ENCODE assay signal across 9 mouse cellular contexts in the genomic region with DNA sequence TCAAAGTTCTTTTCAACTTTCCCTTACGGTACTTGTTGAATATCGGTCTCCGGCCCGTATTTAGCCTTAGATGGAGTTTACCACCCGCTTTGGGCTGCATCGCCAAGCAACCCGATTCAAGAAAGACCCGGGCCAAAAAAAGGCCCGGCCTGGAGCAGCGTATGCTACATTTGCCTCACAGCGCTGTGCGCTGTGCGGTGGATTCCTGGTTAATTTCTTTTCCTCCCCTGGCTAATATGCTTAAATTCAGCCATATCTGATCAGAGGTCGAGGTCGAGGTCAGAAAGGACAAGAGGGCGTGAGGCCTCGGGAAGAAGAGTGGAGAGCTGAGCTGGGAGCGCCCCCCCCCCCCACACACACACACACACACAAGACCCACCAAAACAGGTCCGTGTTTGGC. TPM values are rescaled to one million over a fixed set of nuclear protein-coding genes. Genes with fewer than 3 reads are reported as not detected.
DNase-seq lines count a peak whose midpoint lies in the region; ATAC-seq and TF ChIP-seq lines count a peak whose summit lies in the region.
"Had no signal": no experiment of that assay in that cellular context is flagged by ENCODE, and none has a peak within 500 bp of the region (broad histone marks: within the 10 kb centered on the region; RNA-seq: fewer than 3 reads in every experiment).

No protein-coding gene starts in this region.

- TF ChIP-seq POLR2A in kidney, adult 2 months (IDR thresholded peaks at IDR 0.05; ENCODE audit: low read depth, low read length): no peak
- no peak for TF ChIP-seq POLR2A in thymus, adult 2 months (IDR thresholded peaks at IDR 0.05; ENCODE audit: control insufficient read depth, extremely low read depth, insufficient read depth, low read length, poor library complexity)

- H3K9me3 ChIP-seq in kidney, postnatal 0 days (replicated peaks; ENCODE audit: low read length): no peaks in the 10 kb centered on the region
- H3K9me3 ChIP-seq: embryonic facial prominence, embryonic 12.5 days had no signal

- no peak overlapping the region for H3K27ac ChIP-seq in kidney, postnatal 0 days
- no peak overlapping the region for H3K27ac ChIP-seq in kidney, adult 2 months (ENCODE audit: insufficient read depth, low read depth, low read length)
- H3K27ac ChIP-seq in thymus, adult 2 months (ENCODE audit: control insufficient read depth, insufficient read depth, low read length): no peak overlapping the region
- no peak overlapping the region for H3K27ac ChIP-seq in left cerebral cortex, adult 2 months
- H3K27ac ChIP-seq: embryonic facial prominence, embryonic 12.5 days had no signal

- H3K36me3 ChIP-seq in kidney, postnatal 0 days (ENCODE audit: insufficient read depth, low read length): no peaks in the 10 kb centered on the region
- no peaks in the 10 kb centered on the region for H3K36me3 ChIP-seq in kidney, adult 2 months (ENCODE audit: control insufficient read depth, insufficient read depth, low read length)
- H3K36me3 ChIP-seq in thymus, adult 2 months (ENCODE audit: control insufficient read depth, insufficient read depth, low read length): no peaks in the 10 kb centered on the region
- H3K36me3 ChIP-seq: embryonic facial prominence, embryonic 12.5 days had no signal

- intact Hi-C loops in left cerebral cortex, adult 2 months (cut with DNase I): no loop called here
- intact Hi-C loops in heart, postnatal 25 days (cut with DNase I): no loop called here

- H3K4me3 ChIP-seq in kidney, postnatal 0 days (replicated peaks; ENCODE audit: low read depth, low read length): no peak overlapping the region
- H3K4me3 ChIP-seq in kidney, adult 2 months (ENCODE audit: insufficient read depth, low read depth, low read length): no peak overlapping the region
- no peak overlapping the region for H3K4me3 ChIP-seq in thymus, adult 2 months (ENCODE audit: control insufficient read depth, insufficient read depth, low read length)
- no peak overlapping the region for H3K4me3 ChIP-seq in left cerebral cortex, adult 2 months
- H3K4me3 ChIP-seq: embryonic facial prominence, embryonic 12.5 days had no signal

- peak; percentile 78 for DNase-seq in kidney, postnatal 0 days (ENCODE audit: low spot score)
- no peak for DNase-seq in kidney, adult 2 months
- peak; percentile 26 for DNase-seq in thymus, postnatal 4 days
- no peak for DNase-seq in thymus, adult 2 months
- DNase-seq in embryo, embryonic 9.5 days (ENCODE audit: extremely low spot score): peak; percentile 70
- DNase-seq in adipocyte (ENCODE audit: low spot score): no peak
- no peak for DNase-seq in left cerebral cortex, adult 2 months (ENCODE audit: extremely low spot score in 1 of 2, low spot score in 2 of 2)
- no peak for DNase-seq in heart, postnatal 25 days (ENCODE audit: low spot score)

- no peaks in the 10 kb centered on the region for H3K27me3 ChIP-seq in kidney, postnatal 0 days (ENCODE audit: insufficient read depth, low read length)
- no peaks in the 10 kb centered on the region for H3K27me3 ChIP-seq in kidney, adult 2 months (replicated peaks; ENCODE audit: control insufficient read depth, insufficient read depth, low read length)
- H3K27me3 ChIP-seq in thymus, adult 2 months (ENCODE audit: control insufficient read depth, insufficient read depth, low read length): no peaks in the 10 kb centered on the region
- H3K27me3 ChIP-seq: embryonic facial prominence, embryonic 12.5 days had no signal

- ATAC-seq in kidney, postnatal 0 days (replicated peaks; ENCODE audit: low FRiP score, low read depth): no peak

- WGBS in kidney, postnatal 0 days: 4% methylated on average over 19 of the region's 19 CpGs
- WGBS in kidney, adult 2 months: 8% methylated on average over 19 of the region's 19 CpGs
- 30% methylated on average over 19 of the region's 19 CpGs for WGBS in thymus, adult 2 months

- H3K9ac ChIP-seq in kidney, postnatal 0 days (ENCODE audit: low read depth, low read length): no peak overlapping the region
- H3K9ac ChIP-seq: embryonic facial prominence, embryonic 12.5 days had no signal

- TF ChIP-seq CTCF in kidney, postnatal 0 days (IDR thresholded peaks at IDR 0.05; ENCODE audit: low read depth): no peak
- no peak for TF ChIP-seq CTCF in kidney, adult 2 months (conservative IDR thresholded peaks at IDR 0.05; ENCODE audit: insufficient read depth, insufficient read length, low read depth, low read length)
- TF ChIP-seq CTCF in thymus, adult 2 months (IDR thresholded peaks at IDR 0.05; ENCODE audit: borderline replicate concordance, control insufficient read depth, extremely low read depth, insufficient read depth, low read length, poor library complexity): no peak
- TF ChIP-seq CTCF in left cerebral cortex, adult 2 months (IDR thresholded peaks at IDR 0.05): no peak

- no peaks in the 10 kb centered on the region for H3K4me1 ChIP-seq in kidney, postnatal 0 days (replicated peaks; ENCODE audit: insufficient read depth, low read length)
- no peaks in the 10 kb centered on the region for H3K4me1 ChIP-seq in kidney, adult 2 months (ENCODE audit: control insufficient read depth, insufficient read depth, low read length)
- 0 out of 2 replicates have a peak, but pooled peaks cover 2% of the 10 kb centered on the region for H3K4me1 ChIP-seq in thymus, adult 2 months (replicated peaks; ENCODE audit: control insufficient read depth, insufficient read depth, low read length)
- H3K4me1 ChIP-seq: embryonic facial prominence, embryonic 12.5 days had no signal

- no peak overlapping the region for H3K4me2 ChIP-seq in kidney, postnatal 0 days (ENCODE audit: low read length)
- H3K4me2 ChIP-seq: embryonic facial prominence, embryonic 12.5 days had no signal

RNA-seq across cellular contexts. Expression of a gene that starts 29.0 kb away (rescaled TPM):
- 2.9 and 3.5 TPM in 2 replicates for polyA plus RNA-seq in kidney, postnatal 0 days (2015; fragmentation: Nextera tagmentation; extraction: Ambion mirVana)
- polyA plus RNA-seq in kidney, adult 2 months (2012; rRNA removed): 0.69 and 2.0 TPM in 2 replicates
- polyA plus RNA-seq in thymus, adult 2 months (2012; rRNA removed): 45.2 and 52.3 TPM in 2 replicates
- total RNA-seq in left cerebral cortex, adult 2 months (2021): 1 to 10 TPM; 5.0 to 6.1 TPM
- 1 to 10 TPM; 3.4 to 3.5 TPM for total RNA-seq in heart, postnatal 25 days (2021)

Comparison
In these comparisons a context has a peak if more than half of its experiments do, and no peak if none do; other contexts are left out.
1. DNase-seq: peak in kidney, postnatal 0 days (single experiment), thymus, postnatal 4 days (single experiment) and embryo, embryonic 9.5 days (single experiment); none in kidney, adult 2 months (single experiment), thymus, adult 2 months (single experiment), adipocyte (single experiment), left cerebral cortex, adult 2 months (0 of 2) and heart, postnatal 25 days (single experiment).
2. RNA of a gene that starts 29.0 kb away (polyA plus RNA-seq): 45.2 to 52.3 TPM in thymus, adult 2 months; 2.9 to 3.5 TPM in kidney, postnatal 0 days and 0.69 to 2.0 TPM in kidney, adult 2 months; every median in the first group is over 10 times any median in the second.